Mouse (Mus musculus) olfactory bulb, adult 2 months (tissue): Measurements from ENCODE around the gene S100a10.

Source experiments
- CTCF ChIP-seq: fragments of 200-500 bp; IDR thresholded peaks from 2 replicates; pipeline ENCODE4 v1.5.1; 2012; ENCODE audit warnings: low read depth, mild to moderate bottlenecking, low read length, moderate library complexity; ENCODE audit not compliant: insufficient read depth
- POLR2A ChIP-seq: fragments of 200-500 bp; IDR thresholded peaks from 2 replicates; pipeline ENCODE4 v1.6.1; 2012; ENCODE audit warnings: mild to moderate bottlenecking, low read depth, low read length, moderate library complexity; ENCODE audit not compliant: insufficient read depth

GRCm38 (mm10) chr3:93593512-93593911 lies 38.6 kb downstream of the S100a10 start:
- no peak for TF ChIP-seq CTCF
- no peak for TF ChIP-seq POLR2A
